Mouse (Mus musculus): ENCODE data around the gene Mzt1.

The Mzt1 gene

DNA sequence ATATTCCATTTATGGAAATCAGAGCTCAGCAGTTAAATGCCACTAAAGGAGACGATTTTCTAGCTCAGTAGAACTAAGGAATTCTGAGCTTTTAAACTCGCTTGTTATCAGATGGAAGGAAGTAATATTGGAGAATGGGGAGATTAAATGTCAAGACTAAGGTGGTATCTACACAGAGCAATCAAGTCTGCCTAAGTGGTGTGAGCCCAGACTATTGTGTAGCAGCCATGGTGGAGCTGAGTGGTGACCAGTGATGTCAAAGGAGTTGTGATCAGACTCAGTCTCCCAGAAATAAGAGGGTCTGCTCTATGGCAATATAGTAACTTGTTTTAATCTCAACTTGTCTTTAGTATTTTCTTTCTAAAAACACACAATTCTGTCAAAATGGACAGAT lies 35.0 kb downstream of the Mzt1 start:
- no peak for DNase-seq (ENCODE audit: low spot score)

DNA sequence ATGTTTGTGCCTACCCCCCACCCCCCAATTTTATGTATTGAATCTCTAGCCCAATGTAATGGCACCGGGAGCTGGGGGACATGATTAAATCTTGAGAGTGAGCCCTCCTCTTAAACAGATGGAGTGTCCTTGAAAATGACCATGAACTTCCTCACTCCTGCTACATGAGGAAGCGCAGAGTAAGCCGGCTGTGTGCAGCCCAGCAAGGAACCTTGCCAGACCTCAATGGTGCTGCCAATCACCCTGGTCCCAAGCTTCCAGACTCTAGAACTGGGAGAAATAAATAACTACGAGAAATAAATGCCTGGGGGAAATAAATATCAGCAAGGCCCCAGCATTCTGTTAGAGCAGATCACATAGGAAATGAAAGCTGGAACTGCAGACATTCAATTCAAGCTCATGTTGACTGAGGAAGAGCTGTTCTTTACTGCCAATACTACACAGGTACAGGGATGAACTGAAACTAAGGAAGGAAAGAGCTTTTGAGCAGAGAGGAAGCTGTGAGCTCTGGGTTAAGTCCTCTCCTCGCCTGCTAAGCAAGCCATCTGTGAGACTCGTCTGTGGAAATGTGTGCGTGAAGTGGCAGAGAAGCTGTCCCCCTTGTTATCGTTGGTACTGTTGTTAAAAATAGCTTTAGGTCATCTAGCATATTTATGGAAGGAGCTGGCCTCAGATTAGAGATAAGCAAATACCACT lies 35.6 kb downstream of the Mzt1 start:
- DNase-seq (ENCODE audit: low spot score) = no peak

DNA sequence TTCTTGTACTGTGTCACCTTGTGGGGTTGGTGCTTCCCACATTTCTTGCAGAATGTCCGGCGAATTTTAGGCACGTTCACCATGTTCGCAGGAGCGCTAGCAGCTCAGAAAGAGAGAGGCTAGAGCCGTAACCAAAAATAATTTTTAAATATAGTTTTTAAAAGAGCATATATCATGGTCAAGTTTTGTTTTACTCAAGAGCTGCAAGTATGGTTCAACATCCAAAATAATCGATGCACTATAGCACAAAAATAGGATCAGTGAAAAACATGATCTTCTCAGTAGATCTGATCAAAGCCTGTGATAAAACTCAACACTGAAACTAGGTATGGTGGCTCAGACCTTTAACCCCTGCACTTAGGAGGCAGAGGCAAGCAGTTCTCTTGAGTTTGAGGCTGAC lies 51.7 kb downstream of the Mzt1 start, which contains the start of gene Rpl36a-ps1:
Rpl36a-ps1 (minus strand) TSS at position 101 of the 400 bp plus-strand sequence.
- no peak for DNase-seq (ENCODE audit: low spot score)

DNA sequence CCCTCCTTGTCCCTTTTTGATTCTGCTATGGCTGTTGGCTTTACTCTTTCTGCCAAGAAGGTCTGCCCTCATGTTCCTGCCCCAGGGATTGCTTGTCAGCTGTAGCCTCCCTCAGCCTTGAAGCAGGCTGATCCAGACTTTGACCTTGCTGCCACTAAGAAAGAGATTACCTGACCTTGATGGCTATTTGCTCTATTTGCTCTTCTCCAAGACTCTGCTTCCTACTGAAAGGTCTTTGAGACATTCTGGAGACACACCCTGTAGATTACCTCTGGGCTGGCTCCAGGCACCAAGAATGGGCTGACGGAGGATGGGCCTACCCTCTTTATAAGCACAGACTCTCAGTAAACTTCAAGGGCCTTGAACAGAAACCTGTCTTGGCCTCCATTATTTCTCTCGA lies 53.5 kb downstream of the Mzt1 start:
- no peak for DNase-seq (ENCODE audit: low spot score)

DNA sequence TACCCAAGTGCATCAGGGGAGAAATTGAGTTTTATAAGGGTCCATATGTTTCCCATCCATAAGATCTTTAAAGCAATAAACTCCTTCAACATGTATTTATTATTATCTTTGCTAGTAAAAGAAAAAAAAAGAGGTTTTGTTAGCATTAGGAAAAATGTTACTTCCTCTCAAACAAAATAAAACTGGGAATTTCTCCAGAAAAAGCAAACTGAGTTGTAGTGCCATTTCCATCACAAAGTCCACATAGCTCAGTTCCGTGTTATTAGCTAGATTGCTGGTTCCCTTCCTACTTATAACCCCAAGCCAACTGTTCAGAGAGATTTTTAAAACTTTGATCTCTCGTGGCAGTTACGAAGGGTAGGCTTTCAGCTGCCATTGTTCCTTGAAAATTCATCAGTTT lies 55.3 kb downstream of the Mzt1 start:
- DNase-seq (ENCODE audit: low spot score) = no peak

DNA sequence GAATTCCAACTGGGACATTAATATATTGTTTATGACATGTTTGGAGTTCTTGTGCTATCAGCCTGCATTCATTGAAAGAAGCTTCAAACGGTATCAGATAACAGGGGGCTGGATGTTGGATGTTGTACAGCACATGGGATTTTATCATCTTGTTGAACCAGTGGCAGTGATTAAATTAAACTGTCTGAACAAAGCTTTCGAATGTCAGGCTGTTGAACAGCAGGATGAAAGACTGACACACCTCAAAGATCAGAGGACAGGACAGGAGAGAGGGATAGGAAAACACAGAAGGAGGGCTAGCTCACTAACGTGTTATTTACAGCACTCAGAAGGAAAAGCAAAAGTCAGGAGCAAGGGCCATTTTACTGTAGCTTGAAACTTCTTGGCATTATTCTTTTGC lies 56.1 kb downstream of the Mzt1 start:
- no peak for DNase-seq (ENCODE audit: low spot score)
